Mouse (Mus musculus): ENCODE data around the gene Rsad2.

Rsad2 gene

DNA sequence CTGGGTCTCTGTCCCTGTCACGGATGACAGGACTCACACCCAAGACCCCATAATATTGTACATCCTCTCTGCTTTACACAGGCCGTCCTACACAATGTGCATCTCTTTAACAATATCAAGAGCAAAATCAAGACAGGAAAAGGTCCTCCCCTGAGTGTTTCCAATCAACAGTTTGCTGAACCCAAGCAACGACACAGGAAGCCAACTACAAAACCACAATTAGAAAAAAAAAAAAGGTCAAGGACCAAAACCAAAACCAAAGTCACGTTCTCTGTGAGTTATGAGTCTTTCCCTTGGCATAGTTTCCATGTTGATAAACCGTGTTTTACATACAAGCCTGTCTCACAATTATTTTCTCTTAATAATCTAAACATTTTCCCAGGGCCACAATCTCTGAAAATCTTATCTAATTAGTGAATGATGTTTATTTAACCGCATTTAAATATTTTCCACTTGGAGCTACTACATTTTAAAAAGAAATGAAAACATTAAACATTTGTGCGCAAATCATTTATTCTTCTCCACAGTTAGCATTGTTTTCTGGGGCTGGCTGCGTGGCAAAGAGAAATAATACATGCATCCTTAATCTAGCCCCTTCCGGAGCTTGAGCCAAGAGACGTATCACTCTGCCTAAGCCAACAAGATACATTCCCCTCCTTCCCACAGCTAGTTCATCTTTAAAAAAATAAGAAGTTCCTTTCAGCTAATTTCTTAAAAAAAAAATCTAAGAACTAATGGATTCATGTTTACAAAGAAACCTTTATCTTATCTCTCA, 54.4 kb downstream of the Rsad2 start:
- DNase-seq (ENCODE audit: extremely low spot score, low spot score) = no peak

GRCm38 (mm10) chr12:26401254-26401653, 55.0 kb downstream of the Rsad2 start:
- DNase-seq (ENCODE audit: extremely low spot score, low spot score) = no peak

GRCm38 (mm10) chr12:26400762-26401161, 55.5 kb downstream of the Rsad2 start:
- DNase-seq (ENCODE audit: extremely low spot score, low spot score) = no peak

- no peak for DNase-seq (ENCODE audit: extremely low spot score, low spot score)
Observed at GRCm38 (mm10) chr12:26399391-26399790, 56.9 kb downstream of the Rsad2 start.

- DNase-seq (ENCODE audit: extremely low spot score, low spot score) = no peak
Observed at GRCm38 (mm10) chr12:26398597-26398996, 57.7 kb downstream of the Rsad2 start.

DNA sequence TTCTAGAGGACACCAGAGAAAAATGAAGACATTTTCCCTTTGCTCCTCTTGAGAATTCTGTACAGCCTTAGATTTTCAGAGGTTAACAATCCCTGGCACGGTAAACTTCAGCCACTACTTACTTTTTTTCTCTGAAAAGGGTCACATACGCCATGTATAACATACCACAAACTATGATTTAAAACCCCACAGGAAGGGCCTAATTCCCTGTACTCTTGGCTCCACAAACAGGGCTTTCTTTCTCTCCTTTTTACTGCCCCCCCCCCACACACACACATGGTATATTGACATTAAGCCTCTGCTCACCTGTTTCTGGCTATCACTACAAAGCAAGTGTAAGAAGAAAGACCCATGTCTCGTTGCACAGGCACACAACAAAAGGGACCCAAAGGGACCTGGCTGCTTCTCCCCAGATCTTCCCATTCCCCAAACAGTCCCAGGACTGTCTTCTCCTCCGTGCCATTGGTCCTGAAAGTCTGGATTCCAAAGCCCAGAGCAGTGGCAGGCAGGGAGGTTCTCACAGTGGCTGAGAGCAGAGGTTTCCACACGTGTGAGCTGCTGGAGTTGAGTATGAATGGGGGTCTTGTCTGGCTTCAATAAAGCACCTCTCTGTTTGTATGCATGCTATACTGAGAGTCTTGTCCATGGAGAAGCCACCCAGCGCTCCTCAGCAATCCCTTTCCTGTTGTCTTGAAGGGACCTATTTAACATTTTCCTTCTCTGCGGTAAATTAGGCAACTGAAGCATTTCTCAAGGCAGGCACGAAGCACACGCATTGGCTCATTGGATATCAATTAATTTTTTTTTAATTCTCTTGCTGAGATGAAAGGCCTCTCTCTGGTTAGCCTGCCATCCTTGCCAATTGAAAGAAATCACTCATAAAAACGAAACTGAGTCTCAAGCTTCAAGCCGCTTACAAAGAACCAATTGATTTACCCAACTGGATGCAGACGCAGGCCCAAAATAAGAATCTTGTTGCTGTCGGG, 61.5 kb downstream of the Rsad2 start:
- no peak for DNase-seq (ENCODE audit: extremely low spot score, low spot score)

- DNase-seq (ENCODE audit: extremely low spot score, low spot score) = no peak
Observed at GRCm38 (mm10) chr12:26393291-26393690, 63.0 kb downstream of the Rsad2 start.

All from neural tube, embryonic 10.5 days (tissue).